Mouse (Mus musculus): Measurements from ENCODE around the gene Ubr3. TPM values are rescaled to one million over a fixed set of nuclear protein-coding genes. Genes with fewer than 3 reads are reported as not detected.
A peak's percentile ranks its signal among the peaks of the same experiment; 100 is the strongest.

The Ubr3 gene
- total RNA-seq, 2 experiments from 2014 or later: 112 to 139 TPM

DNA sequence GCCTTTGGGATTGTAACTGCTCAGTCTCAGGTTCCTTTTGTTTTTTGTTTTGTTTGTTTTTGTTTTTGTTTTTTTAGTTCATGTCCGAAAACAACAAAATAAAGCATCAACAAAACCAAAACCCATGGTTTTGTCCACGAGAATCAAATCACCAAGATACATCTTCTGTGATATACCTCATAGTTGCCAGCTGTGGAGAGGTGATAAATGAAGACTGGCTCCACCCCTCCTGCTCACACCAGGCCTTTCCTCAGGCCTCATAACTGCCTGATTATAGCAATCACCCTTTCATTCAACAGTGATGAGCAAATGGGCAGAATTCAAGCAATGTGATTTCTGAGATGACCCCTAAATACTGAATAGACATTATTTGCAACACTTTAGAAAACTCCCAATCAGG, 127.4 kb downstream of the Ubr3 start:
- no peak for DNase-seq (ENCODE audit: extremely low spot score in 1 of 2, low spot score in 1 of 2)

DNA sequence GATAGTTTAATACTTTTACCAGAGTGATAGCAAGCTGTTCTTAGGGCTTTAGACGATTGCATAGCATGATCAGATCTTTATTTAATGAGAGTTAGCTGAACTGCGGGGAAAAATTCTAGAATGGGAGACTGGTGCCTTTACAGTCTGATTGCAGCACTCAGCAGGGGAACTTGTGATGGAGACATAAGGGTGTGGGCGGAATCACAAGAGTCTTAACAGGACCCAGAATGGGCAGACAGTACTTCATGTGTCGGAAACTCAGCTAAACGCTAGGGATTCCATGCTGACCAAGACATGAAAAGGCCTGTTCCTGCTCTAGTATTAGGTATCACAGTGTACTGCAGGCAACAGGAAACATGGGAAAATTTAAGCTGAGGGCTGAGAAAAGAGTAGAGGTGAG, 128.7 kb downstream of the Ubr3 start:
- no peak for DNase-seq (ENCODE audit: extremely low spot score in 1 of 2, low spot score in 1 of 2)

DNA sequence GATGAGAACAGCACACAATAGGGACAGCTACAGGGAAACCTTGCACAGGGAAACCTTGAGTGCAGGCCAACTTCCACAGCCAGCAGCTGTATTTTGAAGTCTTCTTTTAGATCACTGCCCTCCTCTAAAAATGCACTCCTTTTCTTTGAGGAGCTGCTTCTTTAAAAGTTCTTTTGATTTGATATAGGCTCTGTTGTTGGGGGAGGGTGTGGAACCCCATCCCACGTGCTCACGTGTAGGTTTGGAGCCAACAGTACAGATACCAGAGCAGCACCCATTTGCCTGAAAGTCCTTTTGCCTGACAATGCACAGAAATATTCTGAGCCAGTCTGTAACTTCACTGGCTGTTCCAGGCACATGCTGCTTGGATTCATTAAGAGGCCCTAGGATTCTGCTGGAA, 134.4 kb downstream of the Ubr3 start:
- DNase-seq (ENCODE audit: extremely low spot score in 1 of 2, low spot score in 1 of 2): no peak

DNA sequence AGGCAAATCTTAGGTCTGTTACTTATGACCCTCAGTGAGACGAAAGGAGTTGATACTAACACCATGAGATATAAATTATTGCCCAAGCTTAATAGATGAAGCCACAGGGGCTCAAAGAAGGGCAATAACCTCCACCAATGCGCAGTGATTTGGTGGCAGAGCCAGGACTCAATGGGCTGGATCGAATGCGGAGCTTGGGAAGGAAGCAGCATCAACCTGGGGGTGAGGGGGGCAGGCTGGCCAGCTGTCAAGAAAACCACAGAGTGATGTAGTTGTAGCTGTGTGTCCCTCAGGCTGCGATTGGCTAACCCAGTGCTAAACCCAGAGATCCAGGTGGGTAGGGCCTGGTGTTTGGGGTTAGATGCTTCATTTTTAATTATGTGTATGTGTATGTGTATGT, 137.8 kb downstream of the Ubr3 start:
- no peak for DNase-seq (ENCODE audit: extremely low spot score in 1 of 2, low spot score in 1 of 2)

DNA sequence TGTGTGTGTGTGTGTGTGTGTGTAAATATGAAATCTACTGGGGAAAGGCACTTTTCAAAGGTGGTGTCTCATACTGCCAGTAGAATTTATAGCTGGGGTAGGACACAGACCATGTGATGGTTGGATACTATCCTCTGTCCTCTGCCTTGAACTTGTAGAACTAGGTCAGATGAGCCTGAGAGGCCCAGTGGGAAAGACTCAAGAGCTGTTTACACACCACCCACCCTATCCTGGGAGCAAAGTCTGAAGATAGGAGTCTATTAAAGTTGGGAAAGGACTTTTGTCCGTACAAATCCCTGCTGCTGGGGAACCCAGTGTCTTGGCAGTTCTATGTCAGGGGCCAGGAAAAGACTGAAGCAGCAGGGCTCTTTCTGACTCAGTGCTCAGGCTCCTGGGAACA, 138.3 kb downstream of the Ubr3 start:
- no peak for DNase-seq (ENCODE audit: extremely low spot score in 1 of 2, low spot score in 1 of 2)

DNA sequence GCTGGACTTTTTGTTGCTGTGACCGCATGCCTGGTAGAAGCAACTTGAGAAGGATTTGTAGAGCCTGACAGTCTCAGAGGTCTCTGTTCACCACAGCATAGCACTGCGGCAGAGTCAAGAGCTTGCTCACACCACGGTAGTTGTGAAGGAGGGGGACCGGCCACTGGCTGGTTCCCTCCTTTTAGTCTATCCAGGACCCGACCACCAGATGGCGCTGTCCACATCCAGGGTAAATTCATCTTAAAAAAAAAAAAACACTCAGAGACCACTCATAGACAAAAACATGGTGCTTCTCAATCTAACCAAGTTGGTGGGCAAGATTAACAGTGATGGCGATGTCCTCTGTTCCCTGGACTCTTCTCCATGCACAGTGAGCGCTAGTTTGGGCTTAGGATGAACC, 140.2 kb downstream of the Ubr3 start:
- peak in 1 of 2 experiments; percentile 55 for DNase-seq (ENCODE audit: extremely low spot score in 1 of 2, low spot score in 1 of 2)

DNA sequence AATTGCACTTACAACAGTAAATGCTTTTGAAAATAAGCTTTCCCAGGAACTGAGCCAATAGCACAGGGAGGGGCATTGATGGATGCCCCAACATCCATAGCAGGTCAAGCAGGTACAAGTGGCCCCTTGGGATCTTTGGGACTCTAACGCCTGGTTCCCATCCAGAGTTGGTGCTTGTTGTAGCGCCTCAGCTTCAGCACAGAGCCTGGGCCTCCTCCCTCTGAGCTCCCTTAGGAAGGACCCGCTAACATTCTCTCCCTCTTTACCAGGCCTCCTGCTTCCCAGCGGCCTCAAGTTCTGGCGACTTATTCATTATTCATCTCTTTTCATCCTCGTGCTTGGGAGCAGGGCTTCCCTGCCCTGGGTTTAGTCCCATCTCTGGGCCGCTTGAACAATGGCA, 141.7 kb downstream of the Ubr3 start, which contains the start of gene Myo3b:
Myo3b (plus strand) TSS at position 375 of the 400 bp plus-strand sequence.
- no peak for DNase-seq (ENCODE audit: extremely low spot score in 1 of 2, low spot score in 1 of 2)

DNA sequence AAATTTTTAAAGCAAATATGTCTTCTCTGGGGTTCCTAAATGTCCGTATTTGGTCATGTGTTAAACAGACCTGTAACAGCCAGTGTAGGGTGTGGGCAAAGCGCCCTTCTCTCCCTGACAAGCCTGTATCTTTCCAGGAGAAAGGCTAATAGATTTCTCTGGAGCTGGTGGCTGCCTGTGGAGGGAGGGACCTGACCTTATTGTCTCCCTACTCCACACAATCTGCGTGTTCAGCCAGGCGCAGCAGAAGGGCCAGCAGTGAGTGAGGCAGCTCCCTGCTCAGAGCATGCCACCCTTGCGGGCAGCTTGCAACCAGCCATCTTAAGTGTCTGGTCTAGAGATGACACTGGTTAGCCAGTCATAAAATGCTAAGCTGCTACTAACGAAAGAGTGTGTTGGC, 147.4 kb downstream of the Ubr3 start:
- DNase-seq (ENCODE audit: extremely low spot score in 1 of 2, low spot score in 1 of 2): no peak

DNA sequence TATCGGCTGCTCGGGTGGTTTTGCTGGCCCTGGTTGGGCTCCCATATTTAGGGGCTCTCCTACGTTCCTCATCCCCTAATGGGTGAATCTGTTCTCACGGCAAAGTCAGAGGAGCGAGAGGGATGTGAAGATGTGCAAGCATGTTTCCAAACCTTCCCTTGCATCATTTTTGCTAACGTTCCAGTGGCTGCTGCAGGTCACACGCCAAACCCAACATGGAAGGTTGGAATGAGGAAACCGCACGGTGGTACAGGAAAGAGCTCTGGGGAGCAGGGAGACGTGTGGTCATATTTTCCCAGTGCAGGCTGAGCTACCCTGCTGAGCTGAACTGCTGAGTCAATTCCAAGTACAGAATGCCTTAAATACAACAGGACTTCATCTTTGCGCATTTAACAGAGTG, 150.8 kb downstream of the Ubr3 start:
- DNase-seq (ENCODE audit: extremely low spot score in 1 of 2, low spot score in 1 of 2): no peak

DNA sequence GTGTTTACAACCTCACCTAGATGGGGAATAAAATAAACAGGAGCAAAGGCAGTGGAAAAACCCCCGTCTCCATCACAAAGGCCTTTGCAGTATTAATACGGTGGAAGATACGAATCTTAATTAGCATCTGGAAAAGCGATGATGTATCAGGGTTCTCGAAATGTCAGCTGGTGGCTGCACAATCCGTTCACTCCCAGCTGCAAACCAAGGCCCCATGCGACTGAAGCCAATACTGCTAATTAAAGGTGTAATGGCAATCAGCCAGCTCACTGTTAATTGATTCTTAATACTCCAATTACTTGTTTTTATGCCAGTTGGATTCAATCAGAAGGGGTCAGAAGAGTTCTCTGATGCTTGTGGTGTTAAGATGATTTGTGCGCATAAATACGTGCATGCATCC, 156.8 kb downstream of the Ubr3 start:
- DNase-seq (ENCODE audit: extremely low spot score in 1 of 2, low spot score in 1 of 2): no peak

DNA sequence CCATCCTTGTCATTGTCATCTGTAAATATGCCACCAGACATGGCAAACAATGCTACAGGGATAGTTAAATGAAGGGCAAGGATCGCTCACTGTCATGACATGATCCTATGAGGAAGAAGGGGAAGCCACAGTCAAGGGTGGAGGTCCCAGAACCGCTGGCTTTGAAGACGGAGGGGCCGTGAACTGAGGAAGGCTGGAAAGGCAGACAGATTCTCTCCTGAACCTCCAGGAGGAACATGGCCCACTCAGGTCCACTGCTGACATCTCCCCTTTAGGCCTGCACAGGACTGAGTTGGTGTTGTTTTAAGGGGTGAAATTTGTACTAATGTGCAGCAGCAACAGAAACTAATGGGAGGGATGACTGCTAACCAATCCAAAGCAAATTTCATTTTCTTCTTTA, 161.2 kb downstream of the Ubr3 start:
- DNase-seq (ENCODE audit: extremely low spot score in 1 of 2, low spot score in 1 of 2): no peak

DNA sequence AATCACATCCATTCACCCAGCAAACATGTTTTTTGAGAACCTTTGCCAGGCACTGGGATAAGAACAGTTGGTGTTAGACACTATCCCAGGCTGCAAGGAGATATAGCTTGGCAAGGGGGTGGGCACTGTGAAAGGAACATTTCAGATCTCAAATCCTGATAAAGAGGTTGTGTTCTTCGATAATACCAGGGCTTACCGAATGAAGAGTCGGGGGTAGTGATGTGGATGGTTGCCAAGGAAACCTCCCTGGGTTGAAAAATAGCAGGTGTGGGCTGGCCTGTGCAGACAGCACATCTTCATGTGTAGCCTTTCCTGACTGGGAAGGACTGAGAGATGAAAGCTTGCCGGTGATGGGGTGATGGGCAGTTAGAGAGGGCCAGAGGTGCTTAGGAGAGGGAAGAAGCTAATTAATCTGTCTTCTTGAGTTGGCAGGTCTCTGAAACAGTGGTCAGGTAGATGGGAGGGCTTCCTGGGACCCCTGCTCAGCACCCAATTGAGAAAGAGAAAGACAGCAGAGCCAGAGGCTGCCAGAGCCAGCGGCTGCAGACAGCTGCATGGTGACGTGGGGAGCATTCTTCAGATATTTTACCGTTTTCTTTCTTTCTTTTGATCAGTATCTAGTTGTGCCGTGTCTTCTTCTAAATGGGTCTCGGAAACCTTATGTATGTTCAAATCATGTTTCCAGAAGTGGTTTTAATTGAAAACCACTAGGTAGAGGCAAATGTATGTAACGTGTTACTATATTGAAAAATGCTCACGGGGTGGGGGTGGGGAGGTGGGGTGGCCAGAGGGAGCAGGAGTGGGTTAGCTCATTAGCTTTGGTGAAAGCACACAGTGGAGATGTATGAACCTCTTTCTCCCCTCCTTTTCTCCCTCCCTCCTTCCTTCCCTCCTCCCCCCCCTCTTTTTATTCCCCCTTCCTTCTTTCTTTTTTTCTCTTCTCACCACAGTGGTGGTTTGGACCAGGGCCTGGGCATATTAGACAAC, 163.6 kb downstream of the Ubr3 start:
- no peak for DNase-seq (ENCODE audit: extremely low spot score in 1 of 2, low spot score in 1 of 2)

DNA sequence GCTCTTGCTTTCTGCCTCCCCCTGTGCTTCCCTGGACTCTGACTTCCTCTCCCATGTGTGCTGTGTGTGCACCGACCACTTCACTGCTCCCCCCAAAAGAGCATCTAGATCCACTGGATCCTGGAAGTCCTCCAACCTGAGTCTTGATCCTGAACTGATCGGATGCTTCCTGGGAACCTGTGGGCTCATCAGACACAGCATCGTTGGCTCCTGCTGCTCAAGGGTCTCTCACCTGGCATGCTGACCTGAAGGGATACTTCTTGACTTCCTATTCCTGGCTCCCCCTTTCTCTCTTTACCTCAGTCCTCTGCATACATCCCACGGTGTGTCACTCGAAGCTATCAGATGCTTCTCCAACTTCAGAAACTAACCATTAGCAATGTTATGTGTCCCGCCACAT, 168.1 kb downstream of the Ubr3 start:
- DNase-seq (ENCODE audit: extremely low spot score in 1 of 2, low spot score in 1 of 2): no peak

DNA sequence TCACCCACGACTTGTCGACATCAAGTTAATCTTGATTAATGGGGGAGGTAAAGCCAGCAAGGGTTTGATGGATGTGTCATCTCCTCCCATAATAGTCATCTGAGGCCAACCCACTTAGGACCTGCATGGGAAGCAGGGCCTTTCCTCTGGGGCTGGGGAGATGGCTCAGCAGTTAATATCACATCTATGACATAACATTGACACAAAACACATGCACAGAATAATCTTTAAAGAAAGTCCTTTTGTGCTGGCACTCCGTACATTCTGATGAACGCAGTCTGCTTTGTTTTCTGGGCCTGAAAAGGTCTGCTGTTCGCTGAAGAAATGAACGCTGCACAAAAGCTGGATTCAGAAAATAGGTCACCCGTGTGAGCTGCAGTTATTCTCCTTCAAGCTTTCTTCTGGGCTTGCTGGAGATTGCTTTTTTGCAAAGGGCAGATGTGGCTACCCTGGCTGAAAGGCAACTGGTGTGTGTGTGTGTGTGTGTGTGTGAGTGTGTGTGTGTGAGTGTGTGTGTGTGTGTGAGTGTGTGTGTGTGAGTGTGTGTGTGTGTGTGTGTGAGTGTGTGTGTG, 168.8 kb downstream of the Ubr3 start:
- no peak for DNase-seq (ENCODE audit: extremely low spot score in 1 of 2, low spot score in 1 of 2)

DNA sequence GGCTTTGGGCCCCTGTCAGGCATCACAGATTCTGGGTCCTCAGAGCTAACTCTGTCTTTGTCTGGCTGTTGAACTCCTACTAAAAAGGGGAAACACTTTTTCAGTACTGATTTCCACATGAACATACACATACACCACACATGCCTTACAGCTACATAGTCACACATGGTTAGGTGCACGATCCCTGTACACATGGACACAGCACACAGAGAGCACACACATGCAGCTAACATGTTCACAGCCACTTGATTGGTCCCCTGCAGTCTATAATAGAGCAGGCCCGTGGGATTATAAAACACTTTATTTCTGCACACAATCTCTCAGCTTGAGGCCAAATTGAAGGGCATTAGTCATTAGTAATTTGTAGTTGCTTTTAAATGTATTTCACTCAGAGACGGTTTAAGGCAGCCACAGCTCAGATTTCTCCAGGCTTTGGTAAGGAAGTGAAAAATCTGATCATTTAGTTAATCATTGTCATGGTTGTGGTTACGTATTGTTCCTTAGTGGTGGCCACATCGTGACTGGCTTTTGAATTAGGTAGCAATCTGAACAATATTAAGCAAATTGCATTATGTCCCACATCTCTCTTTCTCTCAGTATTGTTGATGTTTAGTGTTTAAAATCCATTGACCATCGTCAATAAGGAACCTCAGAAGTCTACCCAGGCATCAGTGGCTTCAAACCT, 169.4 kb downstream of the Ubr3 start:
- no peak for DNase-seq (ENCODE audit: extremely low spot score in 1 of 2, low spot score in 1 of 2)

DNA sequence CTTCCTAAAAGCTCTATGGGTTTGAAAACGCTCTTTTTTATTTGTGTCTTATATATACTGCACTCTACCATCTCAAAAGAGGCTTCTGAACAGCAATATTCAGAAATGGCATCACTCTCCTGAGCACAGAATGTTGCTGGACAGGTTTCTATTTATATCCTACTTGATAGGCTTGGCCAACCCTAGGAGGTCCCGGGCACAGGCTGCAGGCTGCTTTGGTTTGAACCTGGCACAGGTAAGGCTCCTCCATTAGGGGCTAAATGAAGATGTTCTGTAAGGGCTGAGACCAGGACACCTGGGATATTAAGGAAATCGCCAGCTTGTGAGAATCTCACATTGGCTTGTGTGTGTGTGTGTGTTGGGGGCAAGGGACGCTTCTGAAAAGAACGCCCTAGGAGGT, 172.8 kb downstream of the Ubr3 start:
- no peak for DNase-seq (ENCODE audit: extremely low spot score in 1 of 2, low spot score in 1 of 2)

Other genes starting within 250 kb of the Ubr3 start
- under 1 TPM; 0.57 to 0.66 TPM for gene Klhl41, start 227.1 kb upstream of the Ubr3 start, total RNA-seq (2021)
- 10 to 100 TPM; 16.6 to 19.4 TPM for gene Fastkd1, start 183.7 kb upstream of the Ubr3 start, total RNA-seq (2021)
- gene Ppig, start 174.7 kb upstream of the Ubr3 start, total RNA-seq (2021): 10 to 100 TPM; 60.4 to 66.1 TPM
- 1 to 10 TPM; 1.8 to 2.6 TPM for gene Ccdc173, start 107.7 kb upstream of the Ubr3 start, total RNA-seq (2021)
- gene Phospho2, start 107.6 kb upstream of the Ubr3 start, total RNA-seq (2021): 10 to 100 TPM; 19.8 to 25.0 TPM
- 10 to 100 TPM; 42.2 to 45.8 TPM for gene Klhl23, start 75.3 kb upstream of the Ubr3 start, total RNA-seq (2021)
- 100 to 1,000 TPM; 125 to 138 TPM for gene Ssb, start 35.7 kb upstream of the Ubr3 start, total RNA-seq (2021)
- gene Mettl5, start 11.6 kb upstream of the Ubr3 start, total RNA-seq (2021): 10 to 100 TPM; 14.2 to 18.0 TPM
- 1 to 10 TPM in 1 of 2 experiments, under 1 TPM in 1; 0.96 to 1.1 TPM for gene Myo3b, start 141.9 kb downstream of the Ubr3 start, total RNA-seq (2021)

All from layer of hippocampus, postnatal 25 days (tissue).